Mouse (Mus musculus) neutrophil, adult 5-6 weeks (primary cell): ENCODE data around the gene Bbox1. TPM values are rescaled to one million over a fixed set of nuclear protein-coding genes. Genes with fewer than 3 reads are reported as not detected.

ENCODE experiments used
- ATAC-seq: fragments of 151-379, 151-347 bp; 2 replicates; pipeline ENCODE4 v1.8.0; 2017; ENCODE audit warnings: mild to moderate bottlenecking, moderate TSS enrichment; ENCODE audit not compliant: insufficient number of reproducible peaks, poor library complexity, low FRiP score, severe bottlenecking; ENCODE audit errors: extremely low read depth
- total RNA-seq: library from RNA; stranded (forward); fragments of 200-1000 nt; gene quantifications from 2 replicates; pipeline ENCODE4 v1.2.3, GENCODE M21; 2017

The Bbox1 gene
- not detected in 2 replicates for total RNA-seq

- ATAC-seq, result no peak
These were observed at the start of gene Bbox1 for GRCm38 (mm10) chr2:110314509-110315155. Gene Bbox1, minus strand, starts transcription at chr2:110314560.

- ATAC-seq, result no peak
These were observed 49.5 kb upstream of the Bbox1 start for GRCm38 (mm10) chr2:110363855-110364254.

- no peak for ATAC-seq
These were observed 48.3 kb upstream of the Bbox1 start, which contains the start of gene Fibin for GRCm38 (mm10) chr2:110362432-110363283. Gene Fibin, minus strand, starts transcription at chr2:110363183.

- no peak for ATAC-seq
These were observed 39.1 kb upstream of the Bbox1 start for GRCm38 (mm10) chr2:110353302-110353970.

- no peak for ATAC-seq
These were observed 37.5 kb upstream of the Bbox1 start for GRCm38 (mm10) chr2:110351843-110352251.

GRCm38 (mm10) chr2:110351406-110351805 is 37.0 kb upstream of the Bbox1 start:
- no peak for ATAC-seq

GRCm38 (mm10) chr2:110328953-110329352 is 14.6 kb upstream of the Bbox1 start:
- no peak for ATAC-seq

- ATAC-seq, result no peak
These were observed 5.6 kb upstream of the Bbox1 start for GRCm38 (mm10) chr2:110319949-110320348.

- no peak for ATAC-seq
These were observed 4.9 kb upstream of the Bbox1 start for GRCm38 (mm10) chr2:110319266-110319665.

GRCm38 (mm10) chr2:110318719-110319118 is 4.4 kb upstream of the Bbox1 start:
- ATAC-seq, result no peak

GRCm38 (mm10) chr2:110316116-110316883 is 1.9 kb upstream of the Bbox1 start:
- no peak for ATAC-seq

GRCm38 (mm10) chr2:110314074-110314473 is 286 bp downstream of the Bbox1 start:
- ATAC-seq, result no peak

GRCm38 (mm10) chr2:110313305-110313824 is 995 bp downstream of the Bbox1 start:
- no peak for ATAC-seq

GRCm38 (mm10) chr2:110305358-110306283 is 8.7 kb downstream of the Bbox1 start:
- no peak for ATAC-seq

GRCm38 (mm10) chr2:110302261-110302660 is 12.1 kb downstream of the Bbox1 start:
- ATAC-seq, result no peak

- ATAC-seq, result no peak
These were observed 13.0 kb downstream of the Bbox1 start for GRCm38 (mm10) chr2:110301314-110301713.

- ATAC-seq, result no peak
These were observed 19.4 kb downstream of the Bbox1 start for GRCm38 (mm10) chr2:110294927-110295326.

- no peak for ATAC-seq
These were observed 26.4 kb downstream of the Bbox1 start for GRCm38 (mm10) chr2:110287959-110288358.
